Comparison of ENCODE assay signal across 18 mouse cellular contexts in the genomic region with DNA sequence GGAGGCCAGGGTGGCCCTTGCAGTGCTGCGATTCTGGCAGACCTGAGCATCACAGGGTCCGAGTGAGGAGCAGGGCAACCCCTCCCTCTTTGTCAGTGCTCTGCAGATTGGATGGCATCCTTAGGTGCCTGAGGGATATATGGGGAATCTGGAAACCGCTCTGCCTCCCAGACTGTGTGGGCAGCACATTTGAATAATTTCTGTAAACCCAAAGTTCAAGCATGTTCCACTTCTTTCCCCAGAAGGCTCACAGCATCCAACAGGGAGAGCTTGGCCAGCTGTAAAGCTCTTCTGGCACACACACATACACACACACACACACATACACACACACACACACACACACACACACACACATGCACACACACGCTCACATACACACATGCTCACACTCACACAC. TPM values are rescaled to one million over a fixed set of nuclear protein-coding genes. Genes with fewer than 3 reads are reported as not detected.
DNase-seq lines count a peak whose midpoint lies in the region; ATAC-seq lines count a peak whose summit lies in the region.
"Had no signal": no experiment of that assay in that cellular context is flagged by ENCODE, and none has a peak within 500 bp of the region (broad histone marks: within the 10 kb centered on the region; RNA-seq: fewer than 3 reads in every experiment).

No protein-coding gene starts in this region.

- H3K27ac ChIP-seq in hindbrain, embryonic 15.5 days (replicated peaks) = no peak overlapping the region
- no peak overlapping the region for H3K27ac ChIP-seq in hindbrain, embryonic 11.5 days (ENCODE audit: low read depth, low read length)
- H3K27ac ChIP-seq in heart, embryonic 11.5 days (ENCODE audit: low read depth, low read length) = no peak overlapping the region
- H3K27ac ChIP-seq: embryonic facial prominence, embryonic 13.5 days; liver, embryonic 14.5 days; neural tube, embryonic 12.5 days had no signal

- H3K4me2 ChIP-seq in hindbrain, embryonic 15.5 days = no peak overlapping the region
- H3K4me2 ChIP-seq in hindbrain, embryonic 11.5 days (replicated peaks; ENCODE audit: low read depth, low read length) = no peak overlapping the region
- no peak overlapping the region for H3K4me2 ChIP-seq in heart, embryonic 11.5 days
- H3K4me2 ChIP-seq: embryonic facial prominence, embryonic 13.5 days; heart, embryonic 12.5 days; neural tube, embryonic 12.5 days had no signal

- ATAC-seq in hindbrain, embryonic 15.5 days (ENCODE audit: low FRiP score, low read depth) = peak; percentile 7; the same call in 1 of the 2 replicates
- no peak for ATAC-seq in hindbrain, embryonic 11.5 days (ENCODE audit: low FRiP score)
- ATAC-seq in heart, embryonic 11.5 days (replicated peaks; ENCODE audit: insufficient number of reproducible peaks, low FRiP score, low TSS enrichment) = no peak
- ATAC-seq: Patski had no signal

- H3K9me3 ChIP-seq in hindbrain, embryonic 15.5 days = no peaks in the 10 kb centered on the region
- no peaks in the 10 kb centered on the region for H3K9me3 ChIP-seq in hindbrain, embryonic 11.5 days (ENCODE audit: control insufficient read depth, low read length)
- no peaks in the 10 kb centered on the region for H3K9me3 ChIP-seq in heart, embryonic 11.5 days (replicated peaks; ENCODE audit: control insufficient read depth, low read length)
- H3K9me3 ChIP-seq: embryonic facial prominence, embryonic 13.5 days; heart, embryonic 12.5 days; neural tube, embryonic 12.5 days had no signal

- no peaks in the 10 kb centered on the region for H3K36me3 ChIP-seq in hindbrain, embryonic 15.5 days
- no peaks in the 10 kb centered on the region for H3K36me3 ChIP-seq in hindbrain, embryonic 11.5 days (ENCODE audit: control insufficient read depth, insufficient read depth, low read length)
- H3K36me3 ChIP-seq in heart, embryonic 11.5 days (ENCODE audit: control insufficient read depth, insufficient read depth, low read length) = no peaks in the 10 kb centered on the region
- H3K36me3 ChIP-seq: embryonic facial prominence, embryonic 13.5 days; heart, embryonic 12.5 days; neural tube, embryonic 12.5 days had no signal

- H3K4me3 ChIP-seq in hindbrain, embryonic 15.5 days = no peak overlapping the region
- no peak overlapping the region for H3K4me3 ChIP-seq in hindbrain, embryonic 11.5 days (ENCODE audit: low read depth, low read length)
- H3K4me3 ChIP-seq in heart, embryonic 11.5 days (ENCODE audit: low read depth, low read length) = no peak overlapping the region
- H3K4me3 ChIP-seq: embryonic facial prominence, embryonic 13.5 days; heart, embryonic 12.5 days; neural tube, embryonic 12.5 days had no signal

- peaks cover 10% of the 10 kb centered on the region for H3K27me3 ChIP-seq in hindbrain, embryonic 15.5 days
- peaks cover 11% of the 10 kb centered on the region for H3K27me3 ChIP-seq in hindbrain, embryonic 11.5 days (ENCODE audit: control insufficient read depth, insufficient read depth, low read length)
- H3K27me3 ChIP-seq in heart, embryonic 11.5 days (ENCODE audit: control insufficient read depth, insufficient read depth, low read length) = no peaks in the 10 kb centered on the region
- H3K27me3 ChIP-seq: heart, embryonic 12.5 days; Patski had no signal

- no peak overlapping the region for H3K9ac ChIP-seq in hindbrain, embryonic 15.5 days
- H3K9ac ChIP-seq in hindbrain, embryonic 11.5 days (ENCODE audit: low read depth, low read length) = no peak overlapping the region
- H3K9ac ChIP-seq in heart, embryonic 11.5 days (ENCODE audit: low read depth, low read length) = no peak overlapping the region
- H3K9ac ChIP-seq: embryonic facial prominence, embryonic 13.5 days; heart, embryonic 12.5 days; liver, embryonic 14.5 days; neural tube, embryonic 12.5 days had no signal

- intact Hi-C loops in left cerebral cortex, postnatal 25 days (cut with DNase I) = no loop called here

- H3K4me1 ChIP-seq in hindbrain, embryonic 15.5 days (replicated peaks) = peaks cover 26% of the 10 kb centered on the region
- H3K4me1 ChIP-seq in hindbrain, embryonic 11.5 days (replicated peaks; ENCODE audit: control insufficient read depth, insufficient read depth, low read length) = peaks cover 9% of the 10 kb centered on the region
- peaks cover 4% of the 10 kb centered on the region; the same call in 1 of the 2 replicates for H3K4me1 ChIP-seq in heart, embryonic 11.5 days (ENCODE audit: control insufficient read depth, insufficient read depth, low read length)

- 67% methylated on average over 4 of the region's 4 CpGs for WGBS in hindbrain, embryonic 15.5 days
- WGBS in hindbrain, embryonic 11.5 days = 74% methylated on average over 4 of the region's 4 CpGs
- WGBS in heart, embryonic 11.5 days (ENCODE audit: insufficient replicate concordance) = 61% methylated on average over 4 of the region's 4 CpGs

- DNase-seq in hindbrain, embryonic 11.5 days (ENCODE audit: low spot score) = no peak
- peak; percentile 61 to 72 for DNase-seq in right cerebral cortex, postnatal 10 days (ENCODE audit: low spot score in 2 of 2)
- no peak for DNase-seq in right cerebral cortex, postnatal 25 days
- DNase-seq in left cerebral cortex, postnatal 25 days (ENCODE audit: low spot score in 2 of 2) = peak; percentile 21 to 82
- DNase-seq in telencephalon, adult 2 months (ENCODE audit: low read depth, low spot score) = peak; percentile 67
- no peak for DNase-seq in embryo, embryonic 10.5 days (ENCODE audit: low spot score)
- DNase-seq: gastrocnemius, postnatal 36 days; heart, postnatal 36 days; kidney, adult 18-20 months had no signal

RNA-seq across cellular contexts. Expression of a gene that starts 4.2 kb away (rescaled TPM):
- polyA plus RNA-seq in hindbrain, embryonic 15.5 days (2015; fragmentation: Nextera tagmentation; extraction: Ambion mirVana) = 1.00 and 1.1 TPM in 2 replicates
- polyA plus RNA-seq in hindbrain, embryonic 11.5 days (2014; fragmentation: Nextera tagmentation; extraction: Ambion mirVana) = 0.82 and 1.1 TPM in 2 replicates
- total RNA-seq in left cerebral cortex, postnatal 25 days (2021) = 10 to 100 TPM; 26.9 to 28.7 TPM
- 4.2 and 4.4 TPM in 2 replicates for polyA plus RNA-seq in heart, embryonic 11.5 days (2014; fragmentation: Nextera tagmentation; extraction: Ambion mirVana)

RNA-seq across cellular contexts. Expression of a gene that starts 47.5 kb away (rescaled TPM):
- 14.1 and 16.2 TPM in 2 replicates for polyA plus RNA-seq in hindbrain, embryonic 15.5 days (2015; fragmentation: Nextera tagmentation; extraction: Ambion mirVana)
- 8.9 and 11.3 TPM in 2 replicates for polyA plus RNA-seq in hindbrain, embryonic 11.5 days (2014; fragmentation: Nextera tagmentation; extraction: Ambion mirVana)
- total RNA-seq in left cerebral cortex, postnatal 25 days (2021) = 1 to 10 TPM; 4.2 to 7.3 TPM
- polyA plus RNA-seq in heart, embryonic 11.5 days (2014; fragmentation: Nextera tagmentation; extraction: Ambion mirVana) = not detected in 2 replicates
- total RNA-seq: gastrocnemius, postnatal 36 days; heart, postnatal 36 days; megakaryocyte-erythroid progenitor cell, adult 5-6 weeks had no signal
- polyA plus RNA-seq: heart, embryonic 12.5 days; liver, embryonic 14.5 days; lung, postnatal 0 days had no signal

RNA-seq across cellular contexts. Expression of a gene that starts 47.5 kb away (rescaled TPM):
- 2.7 and 2.8 TPM in 2 replicates for polyA plus RNA-seq in hindbrain, embryonic 15.5 days (2015; fragmentation: Nextera tagmentation; extraction: Ambion mirVana)
- 2.9 and 4.8 TPM in 2 replicates for polyA plus RNA-seq in hindbrain, embryonic 11.5 days (2014; fragmentation: Nextera tagmentation; extraction: Ambion mirVana)
- total RNA-seq in left cerebral cortex, postnatal 25 days (2021) = 1 to 10 TPM; 4.7 to 5.8 TPM
- polyA plus RNA-seq in heart, embryonic 11.5 days (2014; fragmentation: Nextera tagmentation; extraction: Ambion mirVana) = 0.03 TPM in 1 of 2 replicates, not detected in the other
- total RNA-seq: gastrocnemius, postnatal 36 days; heart, postnatal 36 days; megakaryocyte-erythroid progenitor cell, adult 5-6 weeks had no signal
- polyA plus RNA-seq: heart, embryonic 12.5 days; liver, embryonic 14.5 days; lung, postnatal 0 days had no signal

Comparison
In these comparisons a context has a peak if more than half of its experiments do, and no peak if none do; other contexts are left out.
1. DNase-seq: peak in right cerebral cortex, postnatal 10 days (2 of 2), left cerebral cortex, postnatal 25 days (2 of 2) and telencephalon, adult 2 months (single experiment); none in hindbrain, embryonic 11.5 days (single experiment), right cerebral cortex, postnatal 25 days (single experiment) and embryo, embryonic 10.5 days (single experiment).